Mouse (Mus musculus): Measurements from ENCODE around the gene Rab40c.

Gene Rab40c

DNA sequence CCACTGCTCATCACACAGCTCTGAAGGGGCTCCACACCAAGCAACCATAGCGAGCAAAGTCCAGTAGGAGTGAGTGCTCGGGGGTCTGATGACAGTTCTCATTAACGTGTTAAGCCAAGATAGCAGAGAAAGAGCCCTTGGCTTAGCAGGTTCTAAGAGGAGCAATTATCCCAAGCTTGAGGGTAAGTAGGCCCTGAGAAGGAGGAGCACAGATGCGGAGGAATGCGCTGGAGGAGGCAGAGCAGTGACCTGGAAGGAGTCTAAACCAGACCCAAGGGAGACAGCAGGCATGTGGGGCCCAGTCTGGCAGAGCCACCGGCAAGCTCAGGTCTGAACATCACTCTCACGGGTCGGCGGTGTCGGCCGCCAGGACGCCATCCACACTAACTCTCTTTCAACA, 23.6 kb downstream of the Rab40c start:
- DNase-seq (ENCODE audit: low spot score) = peak; percentile 7

DNA sequence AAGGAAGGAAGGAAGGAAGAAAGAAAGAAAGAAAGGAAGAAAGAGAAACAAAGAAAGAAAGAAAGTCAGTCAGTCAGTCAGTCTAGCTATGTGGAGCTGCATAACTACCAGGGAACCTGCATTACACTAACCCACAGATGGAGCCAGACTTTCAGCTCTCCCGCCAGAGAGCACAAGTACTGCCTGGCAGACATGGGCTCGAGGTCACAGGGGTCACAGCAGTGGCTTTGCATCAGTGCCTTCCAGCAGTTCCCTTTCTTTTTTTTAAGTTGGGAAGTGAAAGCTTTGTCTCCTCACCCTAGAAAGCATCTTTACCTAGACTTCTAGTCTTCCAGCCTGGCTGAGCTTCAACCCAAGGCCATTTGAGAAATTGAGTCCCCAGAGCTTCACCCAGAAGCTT, 24.1 kb downstream of the Rab40c start:
- peak; percentile 45 for DNase-seq (ENCODE audit: low spot score)

DNA sequence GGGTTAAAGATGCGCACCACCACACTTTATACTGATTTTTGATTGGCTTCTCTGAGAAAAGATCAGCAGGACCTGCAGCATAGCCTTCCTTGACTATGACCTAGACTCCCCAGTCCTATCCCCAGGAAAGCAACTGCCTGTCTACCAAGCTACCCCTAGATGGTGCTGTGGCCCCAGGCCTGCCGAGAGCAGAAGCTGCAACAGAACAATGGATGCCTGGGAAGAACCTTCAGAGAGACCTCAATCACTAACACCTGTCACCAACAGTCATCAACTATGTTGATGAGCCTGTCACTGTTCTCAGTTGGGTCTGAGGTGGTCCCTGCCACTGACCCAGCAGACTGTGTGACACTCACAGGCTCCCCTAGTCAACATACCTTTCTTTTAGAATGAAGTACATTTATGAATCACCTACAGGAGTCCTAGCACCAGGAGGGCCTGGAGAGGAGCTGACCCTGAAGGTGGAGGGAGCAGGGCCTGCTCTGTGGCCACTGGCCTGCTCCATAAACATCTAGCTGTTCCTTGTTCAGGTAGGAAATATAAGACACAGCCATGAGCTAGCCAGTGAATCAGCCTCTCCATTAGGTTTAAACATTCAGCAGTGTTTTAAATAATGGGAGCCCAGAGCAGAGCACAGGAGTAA, 25.4 kb downstream of the Rab40c start:
- peak; percentile 84 for DNase-seq (ENCODE audit: low spot score)

DNA sequence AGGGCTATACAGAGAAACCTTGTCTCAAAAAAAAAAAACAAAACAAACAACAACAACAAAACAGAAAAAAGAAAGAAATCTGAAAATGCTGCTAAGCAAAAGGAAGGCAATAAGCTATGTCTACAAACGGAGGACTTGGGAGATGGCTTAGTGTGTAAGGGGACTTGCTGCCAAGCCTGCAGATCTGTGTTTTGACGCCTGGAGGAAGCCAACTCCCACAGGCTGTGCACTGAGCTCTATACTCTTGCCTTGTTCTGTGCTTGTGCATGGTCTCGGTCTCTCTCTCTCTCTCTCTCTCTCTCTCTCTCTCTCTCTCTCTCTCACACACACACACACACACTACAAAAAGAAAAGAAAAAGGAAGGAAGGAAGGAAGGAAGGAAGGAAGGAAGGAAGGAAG, 30.7 kb downstream of the Rab40c start:
- DNase-seq (ENCODE audit: low spot score) = no peak

DNA sequence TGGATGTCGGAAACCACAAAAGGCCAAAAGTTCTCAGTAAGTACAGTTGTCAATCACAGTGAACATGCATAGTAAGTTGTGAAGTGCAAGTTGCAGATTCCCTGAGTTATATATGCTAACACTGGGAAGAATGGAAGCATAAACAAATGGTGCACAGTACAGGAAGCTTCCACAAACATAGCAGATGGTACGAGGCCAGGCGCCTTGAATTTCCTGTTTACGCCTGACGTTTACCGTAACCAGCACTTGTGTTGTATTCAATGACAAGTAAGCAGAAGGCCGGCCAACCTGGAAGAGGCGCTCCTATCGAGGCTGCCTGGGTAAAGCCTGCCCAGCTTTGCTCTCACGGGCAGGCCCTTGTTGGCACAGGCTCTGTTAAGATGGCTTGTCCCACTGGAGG, 32.1 kb downstream of the Rab40c start:
- no peak for DNase-seq (ENCODE audit: low spot score)

DNA sequence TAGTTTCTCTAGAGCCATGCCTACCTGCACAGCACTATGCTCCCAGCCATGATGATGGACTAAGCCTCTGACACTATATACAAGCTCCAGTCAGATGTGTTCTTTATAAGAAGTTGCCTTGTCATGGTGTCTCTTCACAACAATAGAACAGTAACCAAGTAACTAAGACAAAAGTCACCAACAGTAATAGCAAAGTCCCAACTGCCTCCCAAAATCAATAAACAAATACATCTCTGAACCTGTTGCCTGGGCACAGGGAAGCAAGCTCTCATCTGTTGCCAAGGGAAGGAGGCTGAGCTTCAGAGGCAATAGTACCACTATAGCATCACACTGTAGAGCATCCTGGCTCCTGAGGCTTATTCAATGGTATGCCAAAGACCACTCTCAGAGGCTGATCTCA, 32.7 kb downstream of the Rab40c start:
- no peak for DNase-seq (ENCODE audit: low spot score)

DNA sequence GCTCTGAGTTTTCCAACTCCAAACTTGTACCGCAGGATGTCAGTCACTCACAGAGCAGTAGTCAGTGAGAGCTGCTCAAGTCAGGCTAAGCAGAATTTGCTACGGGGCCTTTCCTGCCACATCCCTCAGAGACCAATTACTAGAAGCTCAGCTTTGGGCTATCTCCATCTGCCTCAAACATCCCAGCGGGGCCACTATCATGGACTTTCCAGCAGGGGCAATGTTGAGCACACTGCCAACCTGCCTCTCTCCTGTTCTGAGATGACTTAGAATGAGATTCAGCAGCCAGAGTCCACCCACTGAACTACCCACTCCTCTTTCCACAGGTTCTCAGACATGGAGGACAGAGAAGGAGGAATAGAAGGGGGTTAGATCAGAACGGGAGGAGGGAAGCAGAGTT, 33.9 kb downstream of the Rab40c start:
- DNase-seq (ENCODE audit: low spot score) = peak; percentile 53

DNA sequence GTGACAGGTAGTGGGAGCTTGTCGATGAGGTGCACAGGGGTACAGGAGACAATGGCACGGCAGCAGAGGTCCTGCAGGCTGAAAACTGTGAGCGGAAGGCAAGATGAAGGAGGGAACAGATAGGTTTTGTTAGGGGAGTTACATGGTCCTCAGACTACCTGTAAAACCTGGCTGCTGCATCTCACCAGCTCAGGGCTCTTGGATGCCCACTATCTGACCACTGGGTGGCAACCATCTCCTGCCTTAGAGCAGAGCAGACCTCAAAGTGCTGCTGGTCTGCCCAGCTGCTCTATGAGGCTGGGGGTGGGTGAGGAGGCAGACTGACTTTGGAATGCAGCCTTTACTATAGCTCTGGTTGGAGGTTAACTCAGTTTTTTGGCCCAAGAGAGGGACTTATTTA, 35.7 kb downstream of the Rab40c start:
- DNase-seq (ENCODE audit: low spot score) = no peak

DNA sequence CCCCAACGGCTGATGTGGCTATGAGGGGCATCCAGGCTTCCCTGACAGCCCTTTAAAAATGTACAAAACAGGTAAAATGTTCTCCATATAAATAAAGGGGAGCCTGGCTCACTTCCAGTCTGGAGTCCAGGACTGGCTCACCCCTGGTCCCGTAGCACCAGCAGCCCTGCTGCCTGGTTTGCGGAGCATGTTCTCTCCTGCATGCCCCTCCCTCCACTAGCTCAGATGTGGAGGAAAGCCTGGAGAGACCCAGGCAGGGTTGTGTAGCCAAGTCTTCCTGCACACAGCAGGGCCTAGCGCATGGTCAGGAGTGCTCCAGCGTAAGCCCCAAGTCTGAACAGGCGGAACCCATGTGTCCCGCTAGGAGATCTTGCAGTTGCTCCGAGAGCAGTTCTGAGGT, 36.3 kb downstream of the Rab40c start:
- no peak for DNase-seq (ENCODE audit: low spot score)

DNA sequence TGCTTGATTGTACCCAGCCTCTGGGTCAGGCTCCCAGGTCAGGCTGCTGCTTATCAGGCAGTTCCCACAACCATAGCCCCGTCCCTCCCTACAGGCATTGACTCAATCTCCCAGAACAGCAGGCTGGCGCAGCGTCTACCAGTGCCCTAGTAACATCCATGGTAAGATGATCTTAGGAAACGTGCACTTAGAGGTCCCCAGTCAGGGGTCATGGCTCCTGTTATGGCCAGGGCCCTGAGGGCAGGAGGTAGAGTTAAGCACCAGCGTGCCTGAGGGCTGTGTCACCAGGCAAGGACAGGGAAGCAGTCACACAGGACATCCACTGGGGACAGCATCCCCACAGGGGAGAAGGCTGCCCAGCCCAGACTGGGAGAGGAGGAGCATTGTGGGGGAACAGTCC, 37.2 kb downstream of the Rab40c start:
- peak; percentile 44 for DNase-seq (ENCODE audit: low spot score)

DNA sequence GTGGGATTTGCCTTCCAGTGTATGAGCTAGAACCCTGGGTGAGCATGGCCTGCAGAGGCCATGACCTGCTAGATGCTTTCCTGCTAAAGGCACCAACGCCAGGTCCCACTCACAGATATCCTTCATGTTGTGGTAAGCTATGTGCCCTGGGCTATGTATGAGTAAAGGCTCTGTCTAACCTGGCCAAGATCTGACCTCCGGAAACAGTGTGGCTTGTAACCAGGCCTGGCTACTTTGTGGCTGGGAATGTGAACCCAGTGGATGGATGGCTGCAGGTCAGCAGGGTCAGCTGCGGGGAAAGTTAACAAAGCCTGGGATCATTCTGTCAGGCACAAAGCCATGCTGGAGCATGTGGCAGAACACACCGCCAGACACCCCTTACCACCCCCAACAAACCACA, 37.8 kb downstream of the Rab40c start:
- DNase-seq (ENCODE audit: low spot score) = peak; percentile 79

DNA sequence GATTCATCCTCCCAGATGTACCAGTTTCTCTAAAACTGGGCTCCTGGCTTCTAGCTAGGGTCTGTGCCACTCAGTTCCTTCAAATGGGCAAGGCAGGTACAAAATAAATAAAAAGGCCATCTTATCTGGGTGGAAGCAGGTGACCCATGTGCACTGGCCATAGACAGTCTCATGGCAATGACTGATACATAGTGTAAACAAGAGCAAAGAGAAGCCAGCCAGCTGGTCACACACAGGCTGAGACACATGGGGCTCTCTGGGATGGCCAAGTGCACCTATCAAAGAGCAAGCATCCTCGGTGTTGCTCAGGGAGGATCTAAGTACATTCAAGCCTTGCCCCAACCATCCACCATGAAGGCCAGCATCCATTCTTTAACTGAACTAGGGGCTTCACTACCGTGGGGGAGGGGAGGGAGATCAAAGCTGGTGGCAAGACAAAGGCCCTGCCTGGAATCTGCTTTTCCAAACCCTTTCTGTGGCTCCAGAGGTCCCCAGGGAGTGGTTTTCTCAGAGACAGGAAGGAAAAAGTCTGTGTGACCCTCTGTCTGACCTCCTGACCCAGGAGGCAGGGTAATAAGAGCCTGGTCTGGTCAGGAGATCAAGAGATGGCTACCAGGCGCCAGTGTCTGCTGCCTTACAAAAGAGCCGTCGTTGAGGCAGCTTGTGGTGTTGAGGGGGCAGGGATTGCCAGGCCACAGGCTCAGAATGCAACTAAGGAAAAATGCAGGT, 38.5 kb downstream of the Rab40c start:
- peak; percentile 94 for DNase-seq (ENCODE audit: low spot score)

DNA sequence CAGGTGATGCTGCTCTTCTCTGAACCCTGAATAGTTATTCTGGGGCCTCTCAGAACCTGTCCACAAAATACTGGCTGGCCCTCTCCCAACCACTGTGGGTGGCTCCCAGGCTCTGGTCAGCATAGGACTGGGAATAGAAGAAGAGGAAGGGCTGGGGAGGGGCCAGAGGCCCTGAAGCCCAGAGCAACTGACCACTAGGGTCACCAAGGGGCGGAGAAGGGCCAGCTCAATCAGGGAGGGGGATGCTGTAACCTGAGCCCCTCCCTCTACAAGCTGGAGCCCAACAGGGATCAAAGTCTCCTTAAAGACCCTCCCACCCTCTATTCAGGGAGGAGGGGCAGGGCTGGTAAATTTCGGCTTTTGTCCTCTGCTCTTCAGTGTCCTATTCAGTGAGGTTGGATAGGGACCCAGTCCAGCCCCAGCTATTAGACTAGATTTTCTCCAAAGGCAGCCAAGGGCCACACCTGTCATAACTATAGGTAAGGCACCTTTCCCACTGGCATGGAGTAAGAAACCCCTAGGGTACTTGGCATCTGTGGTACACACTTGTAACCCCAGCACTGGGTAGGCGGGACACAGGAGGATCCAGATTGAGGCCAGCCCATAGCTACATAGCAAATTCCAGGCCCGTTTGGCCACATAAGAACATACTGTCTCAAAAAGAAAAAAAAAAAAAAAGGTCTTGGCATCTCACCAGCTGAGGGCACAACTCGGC, 39.2 kb downstream of the Rab40c start, which contains the start of gene Wfikkn1:
Gene Wfikkn1 (minus strand): TSS at position 663 of the 715 bp plus-strand sequence.
- DNase-seq (ENCODE audit: low spot score) = peak; percentile 84

DNA sequence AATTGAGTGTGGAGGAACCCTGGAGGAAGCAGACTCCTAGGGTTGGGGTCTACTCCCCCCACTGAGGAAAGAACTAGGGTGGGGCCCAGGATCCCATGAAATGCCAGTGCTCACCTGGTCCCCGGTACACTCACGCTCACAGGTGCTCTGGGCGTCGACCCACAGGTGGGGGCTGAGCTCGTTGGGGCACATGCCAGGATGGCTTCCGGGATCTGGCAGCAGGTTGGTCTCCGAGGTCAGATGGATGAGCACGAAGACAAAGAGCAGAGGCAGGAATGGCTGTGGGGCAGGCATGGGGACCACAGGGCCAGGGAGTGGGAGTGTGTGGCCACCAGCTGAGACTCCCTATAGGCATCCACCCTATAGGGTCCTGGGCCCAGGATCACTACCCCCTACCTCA, 39.8 kb downstream of the Rab40c start:
- DNase-seq (ENCODE audit: low spot score) = no peak

DNA sequence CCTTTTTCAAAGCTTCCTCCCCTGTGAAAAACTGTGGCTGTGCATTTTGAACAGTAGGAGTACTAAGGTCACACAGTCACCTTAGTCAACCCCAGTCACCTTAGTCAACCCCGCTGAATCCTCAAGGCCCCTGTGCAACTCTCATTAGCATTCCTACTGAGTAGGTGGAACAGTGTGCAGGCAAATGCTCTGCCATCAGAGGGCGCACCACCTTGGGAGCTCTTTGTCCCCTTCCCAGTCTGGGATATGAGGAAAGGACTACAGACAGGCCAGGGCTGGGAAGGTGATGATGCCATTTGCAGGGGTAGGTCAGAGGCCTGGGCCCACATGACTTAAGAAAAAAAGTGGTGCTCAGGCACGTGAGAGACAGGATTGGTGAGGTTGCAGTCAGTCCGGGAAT, 40.3 kb downstream of the Rab40c start:
- DNase-seq (ENCODE audit: low spot score) = peak; percentile 75

DNA sequence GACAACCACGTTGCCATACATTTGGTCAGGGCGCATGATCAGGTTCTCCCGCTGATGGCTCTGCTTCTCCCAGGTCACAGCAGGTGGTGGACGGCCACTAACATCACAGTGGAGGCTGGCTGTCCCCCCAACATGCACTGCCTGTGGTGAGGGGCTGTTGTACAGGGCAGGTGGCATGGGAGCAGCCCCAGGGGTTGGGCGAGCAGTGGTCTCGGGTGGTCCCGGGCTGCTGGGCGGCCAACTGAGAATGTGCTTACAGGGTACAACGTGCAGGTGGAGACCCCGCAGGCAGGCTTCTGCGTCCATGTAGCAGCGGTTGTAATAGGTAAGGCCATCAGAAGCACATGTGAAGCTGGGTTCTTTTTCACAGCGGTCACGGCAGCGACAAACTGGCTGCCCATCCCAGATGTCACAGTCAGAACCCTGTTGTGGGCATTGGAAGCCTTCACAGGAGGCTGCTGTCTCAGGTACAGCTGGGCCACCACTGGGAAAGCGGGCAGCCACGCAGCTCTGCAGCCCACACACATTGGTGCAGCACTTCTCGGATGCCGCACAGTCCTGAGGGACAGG, 40.8 kb downstream of the Rab40c start:
- no peak for DNase-seq (ENCODE audit: low spot score)

DNA sequence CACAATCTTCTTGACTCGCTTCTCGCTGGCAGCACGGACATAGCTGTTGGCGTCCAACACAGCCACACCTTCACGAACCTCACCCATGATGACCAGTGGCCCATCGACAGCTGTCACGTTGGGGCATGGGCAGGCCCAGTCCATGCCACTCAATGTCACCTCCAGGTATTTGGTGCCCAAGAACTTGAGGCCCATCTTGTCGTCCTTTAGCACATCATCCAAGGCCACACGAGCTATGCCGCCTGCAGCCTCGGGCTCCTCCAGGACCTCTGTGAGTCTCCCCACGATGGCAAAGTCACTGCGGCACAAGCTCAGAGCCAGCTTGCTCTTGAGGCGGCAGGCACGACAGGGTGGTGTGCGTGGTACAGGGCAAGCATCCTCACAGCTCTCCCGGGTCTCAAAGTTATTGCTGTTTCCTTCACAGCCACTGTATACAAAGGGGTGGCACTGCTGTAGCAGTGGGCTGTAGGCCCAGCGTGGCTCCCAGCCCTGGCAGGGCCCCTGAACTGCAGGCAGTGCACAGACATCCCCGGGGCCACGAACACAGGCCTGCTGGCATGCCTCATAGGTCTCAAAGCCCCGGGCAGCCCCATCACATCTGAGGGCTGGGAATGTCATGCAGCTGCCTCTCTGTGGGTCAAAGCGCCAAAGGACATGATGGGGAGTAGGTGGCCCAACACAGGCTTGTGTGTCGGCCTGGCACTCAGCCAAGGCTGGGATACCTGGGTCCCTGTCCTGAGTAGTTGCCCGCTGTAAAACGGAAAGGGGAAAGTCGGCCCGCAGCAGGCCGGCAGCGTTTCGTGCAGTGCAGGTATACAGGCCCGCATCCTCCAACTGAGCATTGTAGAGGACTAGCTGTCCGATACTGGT, 41.6 kb downstream of the Rab40c start:
- DNase-seq (ENCODE audit: low spot score) = no peak

DNA sequence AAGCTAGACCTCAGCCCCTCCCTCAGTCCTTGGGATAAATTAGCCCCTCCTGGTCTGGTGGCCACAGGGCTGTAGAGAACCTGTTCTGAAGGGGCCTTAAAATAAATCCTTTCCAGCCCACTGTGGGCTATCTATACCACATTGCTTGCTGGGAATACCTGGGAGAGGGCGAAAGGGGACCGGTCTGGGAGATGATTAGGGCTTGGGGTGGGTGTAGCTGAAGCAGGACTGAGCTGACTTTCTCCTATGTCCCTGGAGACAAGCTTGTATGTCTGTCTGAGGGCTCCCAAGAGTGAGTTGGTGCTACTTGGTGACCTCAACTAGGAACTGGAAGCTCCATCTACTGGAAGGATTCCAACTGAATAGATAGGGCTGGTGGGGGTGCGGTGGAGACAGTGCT, 42.5 kb downstream of the Rab40c start:
- DNase-seq (ENCODE audit: low spot score) = no peak

DNA sequence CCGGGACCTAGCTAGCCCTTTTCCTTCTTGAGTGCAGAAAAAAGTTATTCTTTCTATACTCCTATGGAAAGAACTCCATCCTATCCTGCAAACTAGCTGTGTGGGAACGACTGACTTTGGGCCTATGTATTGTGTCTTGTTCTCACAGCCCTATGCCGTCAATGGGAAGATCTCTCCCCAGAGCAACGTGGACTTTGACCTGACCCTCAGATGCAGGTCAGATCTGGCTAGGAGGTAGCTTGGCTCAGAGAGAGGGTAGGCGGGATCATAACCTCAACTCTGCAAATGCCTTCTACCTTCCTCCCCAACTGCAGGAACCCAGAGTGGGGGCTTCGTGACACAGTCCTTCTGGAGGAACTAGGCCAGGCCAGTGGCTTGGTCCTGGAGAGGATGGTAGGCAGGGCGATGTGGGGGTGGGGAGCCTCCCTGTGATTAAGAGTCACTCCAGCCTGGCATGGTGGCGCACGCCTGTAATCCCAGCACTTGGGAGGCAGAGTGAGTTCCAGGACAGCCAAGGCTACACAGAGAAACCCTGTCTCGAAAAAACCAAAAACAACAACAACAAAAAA, 43.1 kb downstream of the Rab40c start:
- peak; percentile 13 for DNase-seq (ENCODE audit: low spot score)

DNA sequence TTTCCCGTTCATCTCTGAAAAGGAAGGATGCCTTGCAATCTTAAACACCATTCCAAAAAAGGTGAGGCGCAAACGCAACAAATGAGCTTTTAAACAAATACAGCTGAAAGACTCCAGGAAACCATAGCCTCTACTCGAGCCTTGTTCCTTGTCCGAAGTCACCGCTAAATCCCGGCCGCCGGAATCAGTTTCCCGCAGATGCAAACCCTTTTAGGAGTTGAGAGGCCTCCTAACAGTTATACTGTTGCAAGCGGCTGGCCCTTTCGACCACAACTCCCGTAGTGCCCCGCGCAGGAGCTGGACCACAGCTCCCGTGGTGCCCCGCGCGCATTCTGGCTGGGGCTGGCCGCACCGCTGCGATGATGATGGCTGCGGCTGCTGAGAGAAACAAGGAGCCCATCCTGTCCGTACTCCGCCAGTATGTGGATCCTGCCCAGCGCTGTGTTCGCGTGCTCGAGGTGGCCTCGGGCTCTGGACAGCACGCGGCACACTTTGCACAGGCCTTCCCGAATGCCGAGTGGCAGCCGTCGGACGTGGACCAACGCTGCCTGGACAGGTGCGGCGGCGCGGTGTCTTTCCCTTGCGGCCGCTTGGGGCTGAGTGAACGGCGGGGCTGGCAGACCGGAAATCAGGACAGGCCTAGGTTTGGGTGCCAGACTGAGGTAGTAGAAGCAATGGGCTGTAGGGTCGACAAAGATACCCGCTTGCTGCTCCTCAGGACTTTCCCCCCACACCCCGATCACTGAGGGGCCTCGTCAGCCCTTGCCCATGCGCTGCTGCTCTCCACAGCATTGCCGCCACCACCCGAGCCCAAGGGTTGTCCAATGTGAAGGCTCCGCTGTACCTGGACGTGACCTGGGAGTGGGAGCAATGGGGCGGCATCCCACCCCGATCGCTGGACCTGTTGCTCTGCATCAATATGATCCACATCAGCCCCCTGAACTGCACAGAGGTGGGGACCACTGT, 44.1 kb downstream of the Rab40c start:
- peak; percentile 94 for DNase-seq (ENCODE audit: low spot score)

All from embryo, embryonic 10.5 days (tissue).